Mouse (Mus musculus) erythroblast, embryonic 14.5 days (primary cell): Measurements from ENCODE around the gene Pls1. TPM values are rescaled to one million over a fixed set of nuclear protein-coding genes. Genes with fewer than 3 reads are reported as not detected.

Source experiments
- H3K27me3 ChIP-seq: 2 replicates; pipeline ENCODE4 v1.6.1; 2012; ENCODE audit warnings: inconsistent platforms; ENCODE audit not compliant: control insufficient read depth
- H3K36me3 ChIP-seq: 2 replicates; pipeline ENCODE4 v1.6.1; 2012; ENCODE audit warnings: mild to moderate bottlenecking, inconsistent platforms; ENCODE audit not compliant: control insufficient read depth
- H3K4me1 ChIP-seq: 2 replicates; pipeline ENCODE4 v1.6.1; 2012; ENCODE audit warnings: inconsistent platforms; ENCODE audit not compliant: control insufficient read depth
- H3K4me3 ChIP-seq: replicated peaks from 2 replicates; pipeline ENCODE3; 2012; ENCODE audit warnings: moderate library complexity, mild to moderate bottlenecking, inconsistent platforms
- H3K9me3 ChIP-seq: 2 replicates; pipeline ENCODE4 v1.6.1; 2012; ENCODE audit warnings: low read length, inconsistent platforms, mixed read lengths; ENCODE audit not compliant: control insufficient read depth
- GATA1 ChIP-seq: IDR thresholded peaks from 2 replicates; pipeline ENCODE4 v1.6.1; 2012; ENCODE audit warnings: low read length, inconsistent platforms, mixed read lengths
- TAL1 ChIP-seq: IDR thresholded peaks from 3 replicates; pipeline ENCODE4 v1.6.1; 2012; ENCODE audit warnings: low read length, inconsistent platforms, mixed read lengths
- polyA plus RNA-seq: library from polyadenylated mRNA; stranded (reverse); fragments of >175 nt; gene quantifications from 2 replicates; pipeline ENCODE4 v1.2.3, GENCODE M21; 2012

The Pls1 gene
- polyA plus RNA-seq, 1 experiment = not detected

DNA sequence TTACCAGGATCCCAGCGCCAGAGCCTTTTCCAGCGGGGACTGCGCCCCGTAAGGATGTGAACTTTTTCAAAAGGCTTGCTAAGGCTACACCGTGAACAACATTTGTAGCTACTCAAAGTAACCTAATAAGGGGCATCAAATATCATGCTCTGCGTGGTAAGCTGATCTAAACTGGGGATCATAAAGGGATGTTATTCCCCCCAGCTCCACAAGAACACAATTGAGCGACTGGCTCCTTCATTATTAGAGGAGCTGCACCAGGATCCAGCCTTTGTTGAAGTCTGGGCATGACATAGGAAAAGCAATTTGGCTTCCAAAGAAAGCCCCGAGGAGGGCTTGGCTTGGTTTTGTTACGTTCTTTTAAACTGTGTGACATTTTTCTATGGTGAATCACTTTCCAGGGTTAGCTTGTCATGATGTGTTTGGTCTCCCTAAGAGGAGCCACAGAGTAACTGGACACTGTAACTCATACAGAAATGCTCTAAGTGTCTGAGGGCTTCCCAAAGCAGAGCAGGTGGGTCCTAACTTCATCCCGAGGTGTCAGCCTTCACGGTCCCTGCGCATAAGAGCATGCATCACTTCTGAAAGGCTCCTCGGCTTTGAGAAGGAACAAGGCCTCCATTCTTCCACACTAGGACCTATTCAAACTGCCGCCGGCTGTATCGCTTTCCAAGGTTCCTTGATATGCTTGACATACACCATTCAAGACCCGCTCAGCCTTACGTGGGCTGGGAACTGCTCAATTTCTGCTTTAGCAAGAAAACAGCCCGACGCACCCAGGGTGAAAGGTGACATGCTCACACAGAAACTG is 31.2 kb downstream of the Pls1 start:
- Histone ChIP-seq H3K4me1 (no peaks in the 10 kb centered on the region), H3K4me3 (no peak overlapping the region), H3K27me3 (no peaks in the 10 kb centered on the region), H3K9me3 (peaks cover 2% of the 10 kb centered on the region; the same call in 1 of the 2 replicates), H3K36me3 (no peaks in the 10 kb centered on the region)
- TF ChIP-seq GATA1 (no peak), TAL1 (no peak)

DNA sequence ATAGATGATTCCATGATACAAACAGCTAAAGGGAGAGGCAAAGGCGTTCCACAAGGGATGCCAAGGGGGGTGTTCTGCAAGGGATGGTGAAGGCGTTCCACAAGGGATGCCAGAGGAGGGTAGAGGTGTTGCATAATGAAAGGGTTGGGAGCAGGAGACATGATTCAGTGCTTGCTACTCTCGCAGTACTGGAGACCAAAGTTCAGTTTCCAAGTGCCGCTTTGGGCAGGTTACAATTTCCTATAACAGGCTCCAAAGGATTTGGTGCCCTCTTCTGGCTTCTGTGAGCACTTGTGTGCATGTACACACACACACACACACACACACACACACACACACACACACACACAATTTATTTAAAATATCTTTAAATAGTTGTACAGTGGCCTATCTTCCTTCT is 33.3 kb downstream of the Pls1 start:
- Histone ChIP-seq H3K4me1 (no peaks in the 10 kb centered on the region), H3K27me3 (no peaks in the 10 kb centered on the region), H3K9me3 (peaks cover 2% of the 10 kb centered on the region; the same call in 1 of the 2 replicates), H3K4me3 (no peak overlapping the region), H3K36me3 (no peaks in the 10 kb centered on the region)
- no peak for TF ChIP-seq GATA1

DNA sequence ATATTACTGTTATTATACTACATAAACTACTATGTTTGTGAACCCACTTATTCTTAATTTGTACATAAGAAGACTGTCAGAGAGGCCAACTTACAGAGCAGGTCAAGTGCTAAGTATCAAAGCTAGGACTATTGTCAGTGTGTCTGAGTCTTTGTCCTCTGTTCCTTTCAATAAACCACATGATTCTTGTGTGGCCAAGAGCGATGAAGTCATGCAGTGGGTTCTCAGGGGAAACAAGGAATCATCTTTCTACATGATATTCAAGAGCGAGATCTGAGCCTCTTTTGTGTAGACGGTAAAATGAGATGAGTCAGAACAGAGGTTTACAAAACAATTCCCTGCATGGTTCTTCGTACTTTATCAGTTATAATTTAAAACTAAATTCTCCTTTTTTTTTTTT is 35.5 kb downstream of the Pls1 start:
- Histone ChIP-seq H3K27me3 (no peaks in the 10 kb centered on the region), H3K4me3 (no peak overlapping the region), H3K36me3 (no peaks in the 10 kb centered on the region), H3K4me1 (no peaks in the 10 kb centered on the region), H3K9me3 (peaks cover 2% of the 10 kb centered on the region; the same call in 1 of the 2 replicates)
- TF ChIP-seq TAL1 = no peak
- no peak for TF ChIP-seq GATA1

DNA sequence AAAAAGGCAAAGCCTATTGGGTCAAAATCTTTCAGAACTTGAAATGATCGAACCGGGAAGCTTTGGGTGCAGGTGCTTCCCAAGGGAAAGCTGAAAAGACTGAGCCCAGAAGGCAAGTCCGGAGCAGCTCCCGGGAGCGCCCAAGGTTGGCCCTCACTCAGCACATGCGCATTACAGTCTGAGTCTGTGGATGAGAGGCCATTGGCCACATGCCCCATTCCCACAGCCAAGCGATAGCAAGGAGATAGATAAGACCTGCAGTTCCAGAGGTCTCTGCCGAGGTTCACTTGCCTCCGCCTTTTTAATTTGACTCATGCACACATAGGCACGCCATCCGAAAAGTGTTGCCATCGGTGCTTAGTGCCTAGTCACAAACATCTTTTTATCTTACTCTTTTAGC is 39.7 kb downstream of the Pls1 start:
- TF ChIP-seq GATA1 (no peak), TAL1 (no peak)
- no peaks in the 10 kb centered on the region for H3K36me3 ChIP-seq
- no peak overlapping the region for H3K4me3 ChIP-seq
- no peaks in the 10 kb centered on the region for H3K4me1 ChIP-seq
- no peaks in the 10 kb centered on the region for H3K9me3 ChIP-seq
- no peaks in the 10 kb centered on the region for H3K27me3 ChIP-seq

DNA sequence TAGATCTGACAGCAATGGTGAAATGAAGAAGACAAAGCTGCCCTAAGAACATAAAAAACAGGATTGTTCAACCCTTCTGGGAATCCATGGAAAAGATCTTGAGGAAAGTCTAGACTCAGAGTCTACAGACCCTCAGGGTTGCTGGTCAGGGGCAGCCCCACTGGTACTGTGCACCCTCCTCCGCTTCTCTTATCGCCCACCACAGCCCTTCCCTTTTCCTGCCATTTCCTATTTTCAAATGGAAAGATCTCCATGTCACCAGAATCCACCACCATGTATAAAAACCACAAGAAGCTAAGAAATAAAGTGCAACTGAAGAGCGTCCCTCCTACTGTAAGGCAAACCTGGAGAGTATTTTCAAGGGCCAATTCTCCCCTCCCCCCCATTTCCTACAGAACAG is 41.3 kb downstream of the Pls1 start:
- no peak for TF ChIP-seq TAL1
- no peak for TF ChIP-seq GATA1
- H3K4me1 ChIP-seq = no peaks in the 10 kb centered on the region
- H3K27me3 ChIP-seq = no peaks in the 10 kb centered on the region
- no peaks in the 10 kb centered on the region for H3K36me3 ChIP-seq
- no peaks in the 10 kb centered on the region for H3K9me3 ChIP-seq
- no peak overlapping the region for H3K4me3 ChIP-seq

DNA sequence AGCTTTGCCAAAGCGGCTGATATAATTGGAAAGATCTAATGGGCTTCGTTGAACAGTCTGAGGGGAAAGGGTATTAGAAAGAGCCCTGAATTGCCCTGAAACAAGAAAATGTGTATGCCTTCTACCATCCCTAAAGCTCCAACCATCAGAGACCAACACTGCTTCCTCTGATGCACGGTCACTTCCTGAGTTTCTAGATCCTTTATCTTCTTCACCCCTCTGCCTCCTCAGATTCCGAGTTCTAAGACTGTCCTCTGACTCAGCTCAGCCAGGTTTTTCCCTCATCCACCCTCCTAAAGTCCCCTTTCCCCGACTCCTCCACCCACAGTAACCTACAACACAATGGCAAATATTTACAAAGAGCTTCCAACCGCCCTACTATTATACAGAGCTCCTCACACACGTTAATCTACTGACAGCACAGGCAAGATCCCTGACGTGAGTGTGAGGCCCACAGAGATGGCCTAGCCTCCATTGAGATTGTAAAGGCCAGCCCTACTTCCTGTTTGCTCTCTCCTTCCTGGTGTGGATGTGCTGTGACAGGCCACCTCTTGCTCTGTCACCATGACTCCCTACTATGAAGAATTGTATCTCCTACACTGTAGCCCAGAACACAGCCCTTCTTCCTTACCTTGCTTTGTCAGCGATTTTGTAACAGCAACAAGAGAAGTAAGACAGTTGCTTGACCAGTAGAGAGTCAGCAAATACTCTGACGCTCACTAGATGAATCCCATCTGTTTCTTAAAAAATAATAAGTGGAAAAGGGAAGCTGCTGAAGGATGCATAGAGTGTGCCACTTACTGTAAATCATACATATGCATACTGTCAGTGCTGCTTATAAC is 43.3 kb downstream of the Pls1 start:
- Histone ChIP-seq H3K4me1 (no peaks in the 10 kb centered on the region), H3K27me3 (no peaks in the 10 kb centered on the region), H3K4me3 (no peak overlapping the region), H3K9me3 (no peaks in the 10 kb centered on the region), H3K36me3 (no peaks in the 10 kb centered on the region)
- no peak for TF ChIP-seq TAL1
- no peak for TF ChIP-seq GATA1

DNA sequence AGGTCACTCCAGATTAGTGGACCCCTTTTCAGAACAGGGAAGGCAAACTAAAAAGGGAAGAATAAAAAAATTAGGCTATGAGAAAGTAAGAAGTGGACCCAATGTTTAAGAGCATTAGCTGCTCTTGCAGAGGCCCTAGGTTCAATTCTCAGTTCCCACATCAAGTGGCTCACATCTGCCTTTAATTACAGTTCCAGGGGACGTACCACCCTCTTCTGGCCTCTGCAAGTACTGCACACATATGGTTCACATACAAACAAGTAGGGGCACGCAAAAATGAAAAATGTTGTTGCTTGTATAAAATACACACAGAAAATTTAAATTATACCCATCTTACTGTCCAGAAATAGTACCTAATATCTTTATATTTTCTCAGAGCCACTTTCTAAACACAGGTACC is 48.8 kb downstream of the Pls1 start:
- Histone ChIP-seq H3K27me3 (no peaks in the 10 kb centered on the region), H3K9me3 (no peaks in the 10 kb centered on the region), H3K36me3 (no peaks in the 10 kb centered on the region), H3K4me3 (no peak overlapping the region), H3K4me1 (no peaks in the 10 kb centered on the region)
- TF ChIP-seq TAL1 (no peak), GATA1 (no peak)

DNA sequence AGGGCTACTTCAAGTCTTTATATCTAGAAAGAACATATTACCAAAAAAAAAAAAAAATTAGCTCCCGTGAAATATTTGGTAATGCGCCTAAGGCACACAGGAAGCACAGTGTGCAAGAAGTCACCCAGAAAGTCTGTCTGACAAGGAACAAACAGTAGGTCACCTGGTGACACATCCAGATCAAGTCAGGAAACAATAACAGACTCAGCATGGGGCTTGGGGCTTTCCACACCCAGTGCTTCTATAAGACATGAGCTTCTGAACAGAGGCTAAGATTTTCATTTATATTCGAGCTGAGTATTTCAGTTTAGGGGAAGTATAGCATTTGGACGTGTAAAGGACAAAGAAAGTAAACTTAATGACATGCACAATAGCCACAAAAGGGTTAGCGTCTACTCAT is 49.3 kb downstream of the Pls1 start:
- TF ChIP-seq GATA1 (no peak), TAL1 (no peak)
- Histone ChIP-seq H3K4me3 (no peak overlapping the region), H3K27me3 (no peaks in the 10 kb centered on the region), H3K4me1 (no peaks in the 10 kb centered on the region), H3K36me3 (no peaks in the 10 kb centered on the region), H3K9me3 (no peaks in the 10 kb centered on the region)

DNA sequence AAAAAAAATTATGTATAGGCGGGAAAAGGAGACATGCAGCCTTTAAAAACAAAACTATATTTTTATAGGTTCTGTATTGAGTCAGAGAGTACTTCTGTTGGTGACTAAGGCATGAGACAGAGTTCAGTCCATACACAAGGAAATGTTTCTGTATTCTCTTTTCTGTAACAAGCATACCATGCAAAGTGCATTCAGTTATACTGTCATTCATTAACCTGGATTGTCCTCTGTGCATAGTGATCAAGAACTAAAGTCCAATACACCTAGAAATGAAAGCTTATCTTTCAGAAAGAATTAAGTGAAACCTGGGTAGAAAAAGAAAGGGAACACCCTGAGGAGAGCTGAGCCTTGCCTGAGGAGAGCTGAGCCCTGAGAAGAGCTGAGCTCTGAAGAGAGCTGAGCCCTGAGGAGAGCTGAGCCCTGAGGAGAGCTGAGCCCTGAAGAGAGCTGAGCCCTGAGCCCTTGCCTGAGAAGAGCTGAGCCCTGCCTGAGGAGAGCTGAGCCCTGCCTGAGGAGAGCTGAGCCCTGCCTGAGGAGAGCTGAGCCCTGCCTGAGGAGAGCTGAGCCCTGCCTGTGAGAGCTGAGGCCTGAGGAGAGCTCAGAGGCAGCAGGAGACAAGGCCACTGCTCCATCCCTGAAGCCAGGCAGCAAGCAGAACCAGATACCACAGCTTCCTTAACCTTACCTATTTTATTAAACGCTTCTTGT is 49.9 kb downstream of the Pls1 start:
- H3K27me3 ChIP-seq = no peaks in the 10 kb centered on the region
- H3K9me3 ChIP-seq = no peaks in the 10 kb centered on the region
- no peak overlapping the region for H3K4me3 ChIP-seq
- no peaks in the 10 kb centered on the region for H3K36me3 ChIP-seq
- no peak for TF ChIP-seq TAL1
- TF ChIP-seq GATA1 = no peak
- no peaks in the 10 kb centered on the region for H3K4me1 ChIP-seq
